Mouse (Mus musculus) cerebellum, postnatal 14 days (tissue): ENCODE data around the gene Serp2.

Experiments used
- DNase-seq, 2 experiments: peaks; one replicate each; pipeline ENCODE4 v3.0.0; 2021; ENCODE audit warnings: mixed read lengths in 2 of 2

Serp2 gene

GRCm38 (mm10) chr14:76526467-76526866, 30.2 kb downstream of the Serp2 start:
- DNase-seq: no peak

GRCm38 (mm10) chr14:76523344-76523743, 33.3 kb downstream of the Serp2 start:
- no peak for DNase-seq

DNA sequence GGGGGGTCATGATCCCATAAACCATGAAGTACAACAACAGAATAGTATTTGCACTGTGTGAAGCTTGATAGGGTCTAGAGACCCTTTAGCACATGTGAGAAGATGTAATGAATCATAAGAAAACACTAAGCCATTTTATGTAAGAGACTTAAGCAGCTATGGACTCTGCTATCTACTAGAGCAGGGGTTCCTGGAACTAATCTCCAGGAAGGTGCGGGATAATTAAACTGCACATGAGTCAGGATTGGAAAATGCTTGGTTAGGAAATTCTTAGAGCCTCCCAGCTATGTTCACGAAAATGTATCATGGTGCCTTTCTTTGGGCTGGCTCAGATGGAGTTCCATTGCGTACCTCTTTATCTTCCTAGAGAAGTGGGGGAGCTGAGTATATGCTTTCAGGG, 35.4 kb downstream of the Serp2 start:
- no peak for DNase-seq

DNA sequence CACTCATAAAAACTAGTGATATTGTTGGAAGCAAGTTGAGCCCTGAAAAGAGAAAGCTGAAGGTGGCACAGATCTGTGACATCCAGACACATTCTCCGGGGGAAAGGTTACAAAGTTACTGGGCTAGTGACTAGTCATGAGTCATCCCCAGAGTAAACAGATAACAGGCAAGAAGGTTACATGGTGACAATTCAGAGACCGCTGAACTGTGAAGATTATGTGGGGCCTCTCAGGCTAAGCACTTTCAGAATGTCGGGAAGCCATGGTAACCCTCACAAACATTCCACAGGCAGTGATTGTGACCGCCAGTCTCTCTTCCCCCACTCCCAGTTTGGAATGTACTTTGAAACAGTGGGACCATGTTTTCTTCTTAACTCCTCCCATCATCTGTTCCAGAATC, 36.1 kb downstream of the Serp2 start:
- DNase-seq: no peak

DNA sequence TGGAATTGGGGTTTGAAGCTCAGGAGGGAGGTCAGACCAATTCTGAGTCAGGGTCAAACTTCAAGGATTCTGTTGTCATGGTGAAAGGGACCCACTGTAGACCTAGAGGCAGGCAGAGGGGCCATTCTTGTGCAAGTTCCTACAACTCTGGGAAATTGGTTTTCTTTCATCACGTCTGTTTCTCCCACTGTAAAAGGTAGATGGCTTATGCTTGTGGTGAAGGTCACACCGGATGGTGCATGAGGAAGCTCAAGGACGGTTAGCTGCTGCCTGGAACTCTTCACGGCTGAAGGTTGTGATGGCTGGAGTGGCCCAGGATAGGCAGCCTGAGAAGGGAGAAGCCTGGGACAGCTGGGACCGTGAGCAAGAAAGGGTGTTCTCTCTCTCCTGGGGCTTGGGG, 38.5 kb downstream of the Serp2 start:
- no peak for DNase-seq

- no peak for DNase-seq
Observed at GRCm38 (mm10) chr14:76515620-76516019, 41.1 kb downstream of the Serp2 start.

DNA sequence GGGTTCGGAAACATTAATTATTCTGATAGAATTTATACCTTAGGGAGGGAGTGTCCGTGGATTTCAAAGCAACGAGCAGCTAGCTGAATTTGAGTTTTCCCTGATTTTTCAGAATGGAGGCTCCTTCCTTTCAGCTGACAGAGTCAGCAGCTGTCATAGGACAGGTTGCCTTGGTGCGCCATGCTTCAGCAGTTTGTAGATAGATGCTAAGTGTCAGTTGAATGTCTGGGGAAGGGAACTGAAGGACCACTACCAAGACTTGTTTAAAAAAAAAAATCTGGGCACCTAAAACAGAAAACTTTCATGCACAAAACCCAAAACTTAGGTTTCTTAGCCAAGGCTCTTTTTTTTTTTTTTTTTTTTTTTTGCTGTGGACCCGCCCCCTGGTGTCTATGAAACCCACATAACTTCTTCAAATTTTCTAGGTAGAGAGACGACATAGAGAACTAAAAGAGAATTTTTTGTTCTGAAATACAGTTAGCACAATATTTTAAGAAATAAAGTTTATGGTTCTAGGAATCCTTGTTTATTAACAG, 42.6 kb downstream of the Serp2 start:
- DNase-seq: no peak

DNA sequence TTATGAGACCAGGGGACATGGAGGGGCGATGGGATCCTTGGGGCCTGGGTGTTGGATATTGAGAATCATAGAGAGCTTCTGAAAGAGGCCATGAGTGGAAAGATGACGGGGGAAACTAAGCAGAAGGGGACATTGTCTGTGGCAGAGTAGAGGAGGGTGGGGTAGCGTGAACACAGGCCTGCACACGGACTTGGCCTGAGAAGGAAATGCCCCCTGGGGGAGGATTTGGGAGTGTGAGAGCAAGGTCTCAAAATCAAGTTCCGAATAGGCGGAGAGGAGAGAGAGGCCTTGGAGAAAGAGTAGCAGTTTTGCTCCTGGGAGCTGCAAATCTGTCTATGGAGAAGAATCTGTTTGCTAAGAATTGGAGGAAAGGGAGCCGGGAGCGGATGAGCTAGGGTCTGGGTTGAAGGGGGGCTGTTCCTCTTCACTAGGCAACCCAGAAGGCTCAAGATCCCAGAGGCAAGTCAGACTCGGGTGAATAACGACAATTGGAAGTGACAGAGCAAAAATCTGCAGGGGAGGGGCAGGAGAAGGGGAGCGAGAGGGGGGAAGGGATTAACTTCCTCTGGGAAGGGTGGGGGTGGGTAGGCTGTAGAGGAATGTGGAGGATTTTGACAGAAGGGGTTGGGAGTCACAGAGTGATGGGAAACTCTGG, 43.2 kb downstream of the Serp2 start:
- DNase-seq: peak in 1 of 2 experiments; percentile 61

DNA sequence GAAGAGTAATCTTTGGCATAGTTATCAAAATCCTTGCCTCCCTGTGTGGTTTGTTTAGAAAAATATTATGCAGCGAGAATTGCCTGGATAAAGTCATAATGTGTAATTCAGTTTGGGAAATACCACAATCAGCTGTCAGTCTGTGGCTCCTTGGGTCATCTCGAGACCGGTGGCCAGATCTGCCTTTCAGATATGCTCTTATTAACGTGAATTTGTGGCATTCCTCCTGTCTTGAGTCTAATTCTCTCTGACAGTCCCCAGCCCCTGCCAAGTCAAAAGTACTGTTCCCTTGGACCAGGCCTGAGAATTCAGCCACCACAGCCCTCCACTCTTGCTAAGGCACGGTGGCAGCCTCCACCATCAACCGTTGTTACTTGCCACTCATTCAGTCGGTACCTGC, 44.7 kb downstream of the Serp2 start:
- DNase-seq: peak; percentile 81 to 85

DNA sequence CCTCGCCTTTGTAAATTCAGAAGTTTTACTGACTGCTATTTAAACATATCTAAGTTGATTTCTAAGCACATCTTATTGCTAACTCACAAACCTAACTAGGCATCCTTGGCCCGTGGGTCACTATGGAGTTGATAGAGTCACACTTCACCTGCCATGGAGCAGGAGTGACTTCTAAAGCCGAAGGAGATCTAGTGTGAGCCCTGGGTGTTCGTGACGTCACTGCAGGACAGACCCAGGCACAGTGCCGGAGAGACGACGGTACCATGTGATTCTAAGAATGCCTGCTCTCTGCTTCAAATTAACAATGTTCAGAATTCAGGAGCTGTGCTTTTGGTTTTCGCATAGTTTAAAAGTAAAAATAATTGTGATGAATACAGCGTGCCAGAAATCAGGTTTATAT, 48.0 kb downstream of the Serp2 start:
- no peak for DNase-seq

DNA sequence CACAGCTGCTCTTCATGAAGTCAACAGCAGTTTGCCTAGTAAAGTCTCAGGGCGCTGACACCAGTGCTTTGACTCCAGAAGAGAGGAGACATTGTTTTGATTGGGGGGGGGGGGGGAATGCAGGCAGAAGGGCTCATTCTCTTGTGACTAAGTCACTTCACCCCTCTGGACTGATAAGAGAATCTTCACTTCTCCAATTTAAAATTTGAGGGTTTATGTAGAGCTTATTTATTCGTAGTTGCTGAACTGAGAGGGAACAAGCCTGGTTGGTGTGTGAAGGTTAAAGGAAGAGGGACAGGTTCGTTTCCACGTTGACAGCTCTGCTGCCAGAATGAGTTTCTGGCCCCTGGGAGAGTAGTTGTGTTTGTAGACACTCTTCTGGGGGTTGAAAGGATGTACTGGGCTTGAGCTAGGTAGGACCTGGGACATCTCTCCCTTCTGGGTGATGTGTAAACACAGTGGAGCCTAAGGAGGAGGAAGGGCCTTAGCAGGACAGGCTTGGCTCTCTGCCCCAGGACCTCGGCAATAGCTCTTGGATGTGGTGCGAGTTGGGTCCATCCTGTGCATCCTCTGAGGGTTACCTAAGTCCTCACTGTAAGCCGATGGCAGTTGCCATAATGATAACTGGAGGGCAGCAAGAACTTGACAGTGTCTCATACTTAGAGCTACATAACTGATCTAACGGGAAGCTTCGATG, 48.7 kb downstream of the Serp2 start:
- DNase-seq: peak in 1 of 2 experiments; percentile 42

DNA sequence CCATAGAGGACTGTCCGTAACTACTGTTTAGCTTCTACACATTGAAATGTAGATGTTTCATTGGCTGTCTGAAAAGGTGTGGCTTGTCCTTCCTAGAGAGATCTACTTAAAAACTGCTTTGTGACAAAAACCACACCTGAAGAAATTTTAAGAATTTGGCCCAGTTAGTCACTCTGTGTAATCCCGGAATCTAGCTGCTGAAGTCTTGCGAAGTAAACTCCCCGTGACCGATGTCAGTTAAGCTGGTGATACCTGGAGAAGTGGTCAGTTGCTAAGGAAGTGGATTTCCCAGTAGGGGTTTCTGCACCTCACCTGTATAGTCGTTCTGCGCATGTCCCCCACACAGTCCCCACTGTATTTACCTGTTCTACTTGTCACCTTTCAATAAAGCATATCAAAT, 49.3 kb downstream of the Serp2 start:
- no peak for DNase-seq

DNA sequence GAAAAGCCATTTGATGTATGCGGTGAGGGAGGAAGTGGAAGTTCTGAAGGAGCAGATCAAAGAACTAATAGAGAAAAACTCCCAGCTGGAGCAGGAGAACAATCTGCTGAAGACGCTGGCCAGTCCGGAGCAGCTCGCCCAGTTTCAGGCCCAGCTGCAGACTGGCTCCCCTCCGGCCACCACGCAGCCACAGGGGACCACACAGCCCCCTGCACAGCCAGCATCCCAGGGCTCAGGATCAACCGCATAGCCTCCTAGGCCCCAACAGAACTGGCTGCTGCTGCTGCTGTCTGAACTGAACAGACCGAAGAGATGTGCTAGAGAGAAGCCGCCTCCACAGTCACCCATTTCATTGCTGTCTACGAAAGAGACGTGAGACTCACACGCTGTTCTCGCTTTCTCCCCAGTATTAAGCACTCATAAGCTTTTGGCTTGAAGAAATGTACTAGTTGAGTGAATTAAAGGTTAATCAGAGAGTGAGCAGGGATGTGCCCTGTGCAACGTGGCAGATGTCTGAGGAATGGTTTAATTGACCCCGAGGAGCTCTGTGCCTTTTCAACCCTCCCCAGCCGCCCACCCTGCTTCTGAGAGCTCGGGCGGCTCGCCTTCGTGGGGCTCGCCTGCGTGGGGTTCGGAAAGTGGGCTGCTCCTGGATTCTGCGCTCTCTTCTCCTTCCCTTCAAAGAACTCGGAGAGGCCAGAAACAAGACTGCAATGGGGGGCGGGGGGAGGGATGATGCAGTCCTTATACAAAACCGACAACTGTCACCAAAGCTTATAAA, 50.1 kb downstream of the Serp2 start:
- peak; percentile 51 to 54 for DNase-seq

GRCm38 (mm10) chr14:76505439-76506220, 51.1 kb downstream of the Serp2 start:
- peak; percentile 93 to 94 for DNase-seq

GRCm38 (mm10) chr14:76505101-76505438, 51.6 kb downstream of the Serp2 start:
- no peak for DNase-seq

DNA sequence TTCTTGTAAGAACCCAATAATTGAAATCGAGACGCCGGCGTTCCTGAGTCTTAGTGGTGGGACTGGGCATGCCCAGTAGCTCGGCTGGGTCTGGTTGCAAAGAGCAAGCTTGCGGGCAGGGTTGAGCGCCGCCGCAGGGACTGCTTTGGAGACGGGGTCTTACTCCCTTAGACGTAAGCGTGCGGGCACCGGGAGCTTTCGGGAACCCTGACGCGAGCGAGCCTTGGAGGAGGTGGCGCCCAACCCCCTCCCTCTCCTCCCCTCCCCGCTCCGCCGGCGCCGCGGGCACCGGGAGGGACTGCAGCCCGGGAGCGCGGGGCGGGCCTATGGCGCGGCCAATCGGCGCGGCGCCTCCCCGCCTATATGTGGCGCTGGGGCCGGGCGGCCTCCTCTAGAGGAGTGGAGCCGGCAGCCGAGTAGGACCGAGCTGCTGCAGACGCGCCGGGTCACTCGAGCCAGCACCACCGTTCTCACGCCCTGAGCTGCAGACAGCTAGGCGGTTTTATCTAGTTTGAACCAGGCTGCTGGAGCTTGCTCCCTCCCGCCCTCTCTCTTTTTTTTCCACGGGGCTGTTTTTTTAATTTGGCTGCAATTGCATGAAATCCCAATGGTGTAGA, 52.5 kb downstream of the Serp2 start:
- DNase-seq: peak; percentile 96 to 98

DNA sequence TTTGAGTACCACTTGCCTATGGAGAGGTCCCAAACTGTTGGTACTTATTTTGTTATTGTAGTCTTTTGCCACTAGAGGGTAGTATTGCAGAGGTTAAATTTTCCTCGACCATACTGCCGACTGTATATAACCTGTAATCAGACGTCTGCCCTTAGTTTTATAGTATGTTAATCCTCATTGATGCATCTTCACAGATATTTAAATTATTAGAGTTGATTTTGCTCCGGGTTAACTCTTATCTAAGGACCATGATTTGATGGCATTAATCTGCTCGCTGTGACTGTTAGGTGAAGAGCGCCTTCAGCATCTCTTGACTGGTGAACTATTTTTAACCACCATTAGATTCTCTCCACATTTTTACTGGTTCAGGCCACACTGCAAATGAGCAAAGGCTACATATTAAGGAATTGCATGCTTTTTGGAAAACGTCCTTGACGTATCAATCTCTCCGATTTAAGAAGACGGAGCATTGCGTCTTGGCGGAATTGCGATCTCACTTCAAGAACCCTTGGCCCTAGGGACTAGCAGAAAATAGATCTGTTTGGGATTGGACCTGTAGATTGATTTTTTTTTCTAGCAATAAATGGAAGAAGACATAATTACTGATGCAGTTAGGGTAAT, 53.3 kb downstream of the Serp2 start:
- DNase-seq: peak in 1 of 2 experiments; percentile 67

- DNase-seq: peak; percentile 50 to 53
Observed at GRCm38 (mm10) chr14:76500036-76500435, 56.7 kb downstream of the Serp2 start.

DNA sequence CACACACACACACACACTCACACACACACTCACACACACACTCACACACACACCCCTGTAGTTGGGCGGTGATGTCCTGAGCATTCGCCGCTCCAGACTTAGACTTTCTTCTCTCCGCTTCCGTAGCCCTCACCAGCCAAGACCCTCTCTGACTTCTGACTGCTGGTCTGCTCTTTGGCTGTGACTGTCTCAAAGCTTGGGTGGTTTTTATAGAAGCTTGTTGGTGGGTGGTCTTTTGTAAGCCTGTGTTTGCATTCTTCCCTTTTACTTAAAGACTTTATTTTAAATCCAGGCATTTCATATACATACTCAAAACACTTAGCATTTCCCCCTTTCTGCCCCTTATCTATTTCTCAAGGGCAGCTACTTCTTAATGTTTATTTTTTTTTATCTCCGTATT, 57.2 kb downstream of the Serp2 start:
- DNase-seq: no peak

- DNase-seq: no peak
Observed at GRCm38 (mm10) chr14:76498210-76498609, 58.5 kb downstream of the Serp2 start.

DNA sequence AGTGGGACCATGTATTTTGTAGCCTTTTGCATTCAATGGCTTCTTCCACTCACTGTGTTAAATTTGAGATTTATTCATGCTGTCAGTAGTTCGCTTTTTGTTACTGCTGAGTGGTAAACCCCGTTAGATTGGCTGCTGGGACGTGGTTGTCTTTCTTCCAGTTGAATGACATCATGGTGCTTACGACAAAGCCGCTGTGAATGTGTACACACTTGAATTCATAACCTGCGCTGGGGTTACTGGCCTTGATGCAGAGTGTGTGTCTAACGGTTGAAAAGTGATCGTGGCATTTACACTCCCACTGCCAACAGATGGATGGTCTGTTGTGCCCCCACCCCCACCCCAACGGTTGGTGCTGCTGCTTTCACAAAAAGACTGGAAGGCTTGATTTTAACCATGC, 59.5 kb downstream of the Serp2 start:
- DNase-seq: no peak

- no peak for DNase-seq
Observed at GRCm38 (mm10) chr14:76495022-76495421, 61.7 kb downstream of the Serp2 start.
